Mouse (Mus musculus) C2C12 (cell line): Measurements from ENCODE around the gene Dnajc25.

Experiments used
- CTCF ChIP-seq: IDR thresholded peaks from one replicate; pipeline ENCODE4 v1.5.1; 2011; ENCODE audit not compliant: control insufficient read depth, insufficient read depth, insufficient read length
- MAX ChIP-seq: IDR thresholded peaks from one replicate; pipeline ENCODE4 v1.6.1; 2011; ENCODE audit warnings: mild to moderate bottlenecking, control low read depth
- USF1 ChIP-seq: IDR thresholded peaks from one replicate; pipeline ENCODE4 v1.6.1; 2011; ENCODE audit warnings: low read depth, mild to moderate bottlenecking, control low read depth, moderate library complexity

GRCm38 (mm10) chr4:59007974-59008373 lies 13.1 kb downstream of the Dnajc25 start:
- TF ChIP-seq USF1 (no peak), CTCF (no peak), MAX (no peak)
